Mouse (Mus musculus) liver, embryonic 11.5 days (tissue): Measurements from ENCODE around the gene Pold1. TPM values are rescaled to one million over a fixed set of nuclear protein-coding genes. Genes with fewer than 3 reads are reported as not detected.

Source experiments
- ATAC-seq: fragments of 200-750 bp; cut with Nextera tagmentation; replicated peaks from 2 replicates; pipeline ENCODE4 v1.8.0; 2017; ENCODE audit warnings: moderate number of reproducible peaks, mild to moderate bottlenecking, moderate TSS enrichment, moderate library complexity; ENCODE audit not compliant: low FRiP score
- DNase-seq: peaks from one replicate; pipeline ENCODE4 v3.0.0-alpha.2; 2017; ENCODE audit warnings: low spot score
- H3K27ac ChIP-seq: fragments of 300-500 bp; sonication (generic); 2 replicates; pipeline ENCODE4 v1.5.1; 2014; ENCODE audit warnings: mild to moderate bottlenecking, low read depth, low read length, control low read depth
- H3K27me3 ChIP-seq: fragments of 300-500 bp; sonication (generic); replicated peaks from 2 replicates; pipeline ENCODE4 v1.6.1; 2014; ENCODE audit warnings: low read length, mixed read lengths; ENCODE audit not compliant: control insufficient read depth, insufficient read depth
- H3K36me3 ChIP-seq: fragments of 300-500 bp; sonication (generic); 2 replicates; pipeline ENCODE4 v1.6.1; 2014; ENCODE audit warnings: mild to moderate bottlenecking, low read length, moderate library complexity, mixed read lengths; ENCODE audit not compliant: control insufficient read depth, insufficient read depth
- H3K4me1 ChIP-seq: fragments of 300-500 bp; sonication (generic); replicated peaks from 2 replicates; pipeline ENCODE4 v1.6.1; 2014; ENCODE audit warnings: low read length, mixed read lengths; ENCODE audit not compliant: control insufficient read depth, insufficient read depth
- H3K4me2 ChIP-seq: fragments of 300-500 bp; sonication (generic); 2 replicates; pipeline ENCODE4 v1.6.1; 2014; ENCODE audit warnings: mild to moderate bottlenecking, control low read depth, moderate library complexity
- H3K4me3 ChIP-seq: fragments of 300-500 bp; sonication (generic); 2 replicates; pipeline ENCODE4 v1.5.1; 2014; ENCODE audit warnings: low read depth, low read length, control low read depth
- H3K9ac ChIP-seq: fragments of 300-500 bp; sonication (generic); 2 replicates; pipeline ENCODE4 v1.6.1; 2014; ENCODE audit warnings: low read depth, low read length, control low read depth
- H3K9me3 ChIP-seq: fragments of 300-500 bp; sonication (generic); 2 replicates; pipeline ENCODE4 v1.6.1; 2016; ENCODE audit warnings: low read length, inconsistent platforms, mixed read lengths; ENCODE audit not compliant: control insufficient read depth
- WGBS: fragments of 180-500 bp; shearing (Covaris S2); extraction: QIAGEN DNeasy Blood & Tissue Kit; methylation state at CpG from one replicate; pipeline ENCODE4 v1.1.7; 2014; 5-methylcytosine and 5-hydroxymethylcytosine counted together
- polyA plus RNA-seq: library from polyadenylated mRNA; unstranded; fragments of >200 nt; fragmentation: Nextera tagmentation; extraction: Ambion mirVana; gene quantifications from 2 replicates; pipeline ENCODE4 v1.2.1, GENCODE M21; 2014

Pold1 gene
- polyA plus RNA-seq, 1 experiment from 2014 or later: 119 TPM

- Histone ChIP-seq H3K4me1 (peaks cover 3% of the 10 kb centered on the region; the same call in 1 of the 2 replicates), H3K9ac (no peak overlapping the region), H3K9me3 (no peaks in the 10 kb centered on the region), H3K27me3 (peaks cover 69% of the 10 kb centered on the region), H3K4me3 (no peak overlapping the region), H3K4me2 (no peak overlapping the region), H3K36me3 (no peaks in the 10 kb centered on the region), H3K27ac (no peak overlapping the region)
- WGBS: 77% methylated on average over 6 of the region's 6 CpGs
- DNase-seq: no peak
- ATAC-seq: no peak
These were observed 37.0 kb upstream of the Pold1 start for GRCm38 (mm10) chr7:44585606-44586005.

- H3K27me3 ChIP-seq: peaks cover 66% of the 10 kb centered on the region
- H3K4me2 ChIP-seq: no peak overlapping the region
- 81% methylated on average over 6 of the region's 6 CpGs for WGBS
- ATAC-seq (no peak), DNase-seq (no peak)
- no peak overlapping the region for H3K9ac ChIP-seq
- no peaks in the 10 kb centered on the region for H3K9me3 ChIP-seq
- peaks cover 3% of the 10 kb centered on the region; the same call in 1 of the 2 replicates for H3K4me1 ChIP-seq
- H3K27ac ChIP-seq: no peak overlapping the region
- H3K4me3 ChIP-seq: no peak overlapping the region
- no peaks in the 10 kb centered on the region for H3K36me3 ChIP-seq
These were observed 36.3 kb upstream of the Pold1 start for GRCm38 (mm10) chr7:44584921-44585320.

- Histone ChIP-seq H3K36me3 (no peaks in the 10 kb centered on the region), H3K27me3 (peaks cover 60% of the 10 kb centered on the region), H3K9ac (no peak overlapping the region), H3K4me1 (peaks cover 3% of the 10 kb centered on the region; the same call in 1 of the 2 replicates), H3K4me2 (no peak overlapping the region), H3K27ac (no peak overlapping the region), H3K9me3 (no peaks in the 10 kb centered on the region), H3K4me3 (no peak overlapping the region)
- 50% methylated on average over 4 of the region's 4 CpGs for WGBS
- no peak for DNase-seq
- ATAC-seq: no peak
These were observed 35.7 kb upstream of the Pold1 start for GRCm38 (mm10) chr7:44584265-44584804.

GRCm38 (mm10) chr7:44583146-44583545, 34.5 kb upstream of the Pold1 start:
- 64% methylated on average over 1 of the region's 1 CpGs for WGBS
- no peaks in the 10 kb centered on the region for H3K36me3 ChIP-seq
- no peak overlapping the region for H3K27ac ChIP-seq
- no peak for ATAC-seq
- H3K9ac ChIP-seq: no peak overlapping the region
- H3K4me2 ChIP-seq: no peak overlapping the region
- H3K4me3 ChIP-seq: no peak overlapping the region
- no peaks in the 10 kb centered on the region for H3K4me1 ChIP-seq
- no peak for DNase-seq
- H3K9me3 ChIP-seq: no peaks in the 10 kb centered on the region
- peaks cover 48% of the 10 kb centered on the region for H3K27me3 ChIP-seq

GRCm38 (mm10) chr7:44582709-44583108, 34.1 kb upstream of the Pold1 start:
- Histone ChIP-seq H3K27me3 (peaks cover 43% of the 10 kb centered on the region), H3K4me3 (no peak overlapping the region), H3K9me3 (no peaks in the 10 kb centered on the region), H3K27ac (no peak overlapping the region), H3K4me2 (no peak overlapping the region), H3K4me1 (no peaks in the 10 kb centered on the region), H3K9ac (no peak overlapping the region), H3K36me3 (no peaks in the 10 kb centered on the region)
- DNase-seq (no peak), ATAC-seq (no peak)
- 49% methylated on average over 5 of the region's 5 CpGs for WGBS

- H3K4me3 ChIP-seq: no peak overlapping the region
- H3K4me1 ChIP-seq: no peaks in the 10 kb centered on the region
- no peaks in the 10 kb centered on the region for H3K36me3 ChIP-seq
- no peak overlapping the region for H3K27ac ChIP-seq
- DNase-seq (no peak), ATAC-seq (no peak)
- H3K4me2 ChIP-seq: no peak overlapping the region
- H3K9me3 ChIP-seq: no peaks in the 10 kb centered on the region
- peaks cover 33% of the 10 kb centered on the region for H3K27me3 ChIP-seq
- H3K9ac ChIP-seq: no peak overlapping the region
- 51% methylated on average over 6 of the region's 6 CpGs for WGBS
These were observed 33.0 kb upstream of the Pold1 start for GRCm38 (mm10) chr7:44581637-44582036.

- Histone ChIP-seq H3K36me3 (no peaks in the 10 kb centered on the region), H3K4me1 (no peaks in the 10 kb centered on the region), H3K9ac (no peak overlapping the region), H3K9me3 (no peaks in the 10 kb centered on the region), H3K27ac (no peak overlapping the region), H3K27me3 (peaks cover 8% of the 10 kb centered on the region; the same call in 1 of the 2 replicates), H3K4me2 (no peak overlapping the region), H3K4me3 (no peak overlapping the region)
- WGBS: 39% methylated on average over 5 of the region's 5 CpGs
- ATAC-seq: no peak
- DNase-seq: no peak
These were observed 27.7 kb upstream of the Pold1 start for GRCm38 (mm10) chr7:44576333-44576844.

- H3K4me1 ChIP-seq: no peaks in the 10 kb centered on the region
- H3K4me2 ChIP-seq: no peak overlapping the region
- DNase-seq (no peak), ATAC-seq (no peak)
- no peak overlapping the region for H3K4me3 ChIP-seq
- H3K9ac ChIP-seq: no peak overlapping the region
- H3K36me3 ChIP-seq: no peaks in the 10 kb centered on the region
- H3K27me3 ChIP-seq: peaks cover 8% of the 10 kb centered on the region; the same call in 1 of the 2 replicates
- no peak overlapping the region for H3K27ac ChIP-seq
- H3K9me3 ChIP-seq: no peaks in the 10 kb centered on the region
- 73% methylated on average over 5 of the region's 5 CpGs for WGBS
These were observed 24.4 kb upstream of the Pold1 start for GRCm38 (mm10) chr7:44572956-44573484.

- H3K4me2 ChIP-seq: no peak within 1 kb of the TSS
- WGBS: 37% methylated on average over 7 of the region's 7 CpGs
- no peaks in the 10 kb centered on the region for H3K9me3 ChIP-seq
- DNase-seq (no peak), ATAC-seq (no peak)
- H3K36me3 ChIP-seq: no peaks in the 10 kb centered on the region
- no peak within 1 kb of the TSS for H3K4me3 ChIP-seq
- no peak within 1 kb of the TSS for H3K27ac ChIP-seq
- peaks cover 8% of the 10 kb centered on the region; the same call in 1 of the 2 replicates for H3K27me3 ChIP-seq
- no peaks in the 10 kb centered on the region for H3K4me1 ChIP-seq
- no peak within 1 kb of the TSS for H3K9ac ChIP-seq
These were observed 23.6 kb upstream of the Pold1 start, which contains the start of gene Napsa for GRCm38 (mm10) chr7:44572213-44572701. TSS of gene Napsa (plus strand) at chr7:44572380.
